Mouse (Mus musculus) E14TG2a.4 (cell line): Measurements from ENCODE around the gene Itga9.

Experiments
- CTCF ChIP-seq: conservative IDR thresholded peaks from 2 replicates; pipeline ENCODE4 v1.5.1; 2014; ENCODE audit warnings: low read length
- NANOG ChIP-seq: IDR thresholded peaks from 2 replicates; pipeline ENCODE4 v1.6.1; 2014; ENCODE audit warnings: borderline replicate concordance, low read length, mixed read lengths
- POU5F1 ChIP-seq: IDR thresholded peaks from 2 replicates; pipeline ENCODE4 v1.6.1; 2014; ENCODE audit warnings: low read length, borderline replicate concordance

DNA sequence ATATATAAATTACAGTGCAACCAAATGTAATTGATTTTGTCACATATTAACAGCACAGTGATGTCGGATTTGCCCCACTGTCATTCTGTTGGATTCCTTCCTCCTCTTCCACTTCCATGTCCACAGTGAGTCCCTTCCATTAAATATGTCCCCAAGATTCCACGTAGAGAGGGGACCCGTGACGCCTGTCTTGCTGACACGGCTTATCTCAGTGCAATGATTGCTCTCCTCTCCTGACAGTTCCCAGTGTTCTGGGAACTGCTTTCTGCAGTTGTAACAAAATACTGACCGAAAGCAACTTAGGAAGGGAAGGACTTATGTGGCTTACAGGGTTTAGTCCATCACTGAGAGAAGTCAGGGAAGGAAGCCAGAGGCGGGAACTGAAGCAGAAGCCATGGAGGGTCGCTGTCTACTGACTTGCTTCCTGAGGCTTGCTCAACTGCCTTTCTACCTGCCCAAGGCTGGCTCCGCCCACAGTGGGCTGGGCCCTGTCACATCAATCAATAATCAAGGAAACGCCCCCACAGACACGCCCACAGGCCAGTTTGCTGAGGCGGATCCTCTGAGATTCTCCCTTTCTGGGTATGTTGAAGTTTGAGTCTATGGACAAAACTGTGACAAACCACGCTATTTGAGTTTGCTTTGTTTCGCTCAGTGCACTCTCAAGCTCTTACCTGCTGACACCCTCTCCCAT, 99.0 kb downstream of the Itga9 start:
- TF ChIP-seq CTCF = no peak
- TF ChIP-seq POU5F1 = no peak
- no peak for TF ChIP-seq NANOG
